Mouse (Mus musculus) adrenal gland, postnatal 0 days (tissue): Measurements from ENCODE around the gene Rab21. TPM values are rescaled to one million over a fixed set of nuclear protein-coding genes. Genes with fewer than 3 reads are reported as not detected.

ENCODE experiments used
- polyA plus RNA-seq: library from polyadenylated mRNA; unstranded; fragments of >200 nt; fragmentation: Nextera tagmentation; extraction: Ambion mirVana; gene quantifications from 2 replicates; pipeline ENCODE4 v1.2.1, GENCODE M21; 2015

Rab21 gene
- 14.8 and 22.0 TPM in 2 replicates for polyA plus RNA-seq

DNA sequence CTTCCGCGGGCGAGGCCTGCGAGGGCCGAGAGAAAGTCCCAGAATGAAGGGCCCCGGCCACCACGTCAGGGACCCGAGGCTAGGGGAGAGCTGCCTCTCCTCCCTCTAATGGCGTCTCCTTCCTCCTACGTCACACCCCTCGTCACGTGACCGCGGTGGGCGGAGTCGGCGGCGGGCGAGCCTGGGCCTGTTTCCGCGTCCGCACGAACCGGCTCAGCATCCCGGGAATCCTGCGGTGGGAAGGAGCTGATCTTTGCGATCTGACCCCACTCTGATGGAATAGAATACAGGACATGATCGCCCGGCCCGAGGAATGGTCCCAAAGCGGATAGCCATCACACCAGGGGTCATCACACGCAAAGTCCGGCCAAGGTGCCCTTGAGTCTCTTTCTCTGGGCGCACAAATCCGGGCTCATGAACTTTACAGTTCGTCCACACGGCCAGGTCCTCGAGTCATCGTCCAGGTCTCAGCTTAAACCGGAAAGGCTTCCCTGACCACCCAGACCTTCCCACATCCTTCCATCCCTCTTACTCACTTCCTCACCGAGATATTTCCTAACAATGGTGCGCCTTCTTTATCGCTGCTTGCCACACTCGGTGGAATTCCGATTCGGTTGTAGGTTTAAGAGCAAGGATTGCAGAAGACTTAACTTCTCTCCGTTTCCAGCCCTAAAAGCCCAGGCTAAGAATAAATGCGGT is at the start of gene Rab21:
Gene Rab21 (minus strand): TSS at position 122 of the 699 bp plus-strand sequence.

DNA sequence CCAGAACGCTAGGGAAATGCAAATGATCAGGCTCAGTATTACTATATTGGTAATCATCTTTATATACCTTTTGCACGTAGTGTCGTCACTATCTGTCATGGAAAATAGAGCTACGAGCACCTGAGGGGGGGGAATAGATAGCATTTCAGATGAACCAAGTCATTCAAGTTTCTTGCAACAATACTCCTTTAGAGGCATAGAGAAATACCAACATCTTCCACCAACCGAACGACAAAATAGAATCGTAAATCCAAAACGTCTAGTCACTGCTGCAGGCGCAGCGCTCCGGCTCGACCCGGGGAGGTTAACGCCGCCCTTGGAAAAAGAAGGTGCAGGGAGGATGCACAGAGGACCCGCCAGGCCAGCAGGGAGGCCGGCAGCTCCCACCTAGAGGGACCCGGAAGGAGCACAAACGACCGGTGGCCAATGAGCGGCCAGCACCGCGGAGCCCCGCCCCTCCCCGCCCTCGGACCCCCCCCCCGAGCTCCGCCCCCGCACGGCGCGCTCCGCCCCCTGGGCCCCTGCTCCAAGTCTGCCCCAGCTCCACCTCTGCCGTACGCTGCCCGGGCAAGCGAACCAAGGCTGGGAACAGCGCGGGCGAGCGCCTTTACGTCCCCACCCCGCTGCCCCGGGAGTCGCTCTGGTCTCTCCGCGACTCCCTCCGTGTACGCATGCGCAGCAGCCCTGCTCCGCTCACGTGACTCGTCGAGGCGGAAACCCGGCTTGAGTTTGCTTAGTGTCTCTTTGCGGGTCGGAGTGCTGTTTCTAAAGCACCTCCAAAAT is 46.6 kb upstream of the Rab21 start, which contains the start of gene Tmem19:
Gene Tmem19 (minus strand): TSS at position 662 of the 783 bp plus-strand sequence.

DNA sequence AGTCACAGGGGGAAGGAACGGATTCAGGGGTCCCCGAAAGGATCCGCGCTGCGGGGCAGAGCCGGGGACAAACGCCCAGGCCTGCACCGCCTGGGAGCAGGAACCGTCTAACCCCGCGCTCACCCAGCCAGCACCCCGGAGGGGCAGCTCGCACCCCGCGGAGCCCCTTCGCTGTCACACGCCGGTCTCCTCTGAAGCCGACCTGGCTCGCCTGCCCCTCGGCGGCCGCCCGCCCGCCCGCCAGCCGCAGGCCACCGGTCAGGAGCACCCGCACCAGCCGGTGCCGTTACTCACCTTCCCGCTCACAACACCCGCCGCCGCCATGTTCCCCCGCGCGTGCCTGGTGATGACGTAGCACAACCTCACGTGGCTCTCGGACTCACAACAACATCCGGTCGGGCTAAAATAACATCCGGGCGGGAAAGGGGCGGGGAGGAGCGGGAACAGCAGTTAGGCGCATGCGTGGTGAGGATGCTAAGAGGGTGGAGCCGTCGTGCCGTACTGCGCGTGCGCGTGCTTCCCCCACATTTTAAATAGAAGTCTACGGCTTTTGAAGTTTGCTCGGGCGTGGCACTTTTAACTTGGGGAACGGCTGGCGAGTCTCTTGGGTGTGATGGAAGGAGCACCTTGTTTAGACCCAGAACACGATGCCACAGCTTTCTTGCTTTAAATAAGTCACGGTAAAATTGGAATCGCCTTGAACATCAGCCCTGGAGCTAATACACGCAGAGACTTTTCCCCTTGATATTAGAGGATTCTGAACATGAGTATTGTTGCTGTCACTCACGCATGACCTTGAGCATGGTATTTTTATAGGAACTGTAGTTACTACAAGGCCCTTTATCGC is 64.1 kb downstream of the Rab21 start, which contains the start of gene Tbc1d15:
Gene Tbc1d15 (minus strand): TSS at position 380 of the 847 bp plus-strand sequence.

Other genes with a start within 250 kb of the Rab21 start
- 0.07 and 0.14 TPM in 2 replicates for gene Tph2, start 130.6 kb downstream of the Rab21 start, polyA plus RNA-seq
- 36.6 and 53.1 TPM in 2 replicates for gene Tbc1d15, start 64.1 kb downstream of the Rab21 start, polyA plus RNA-seq
- 25.6 and 31.9 TPM in 2 replicates for gene Tmem19, start 46.9 kb upstream of the Rab21 start, polyA plus RNA-seq
- gene Thap2, start 68.8 kb upstream of the Rab21 start, polyA plus RNA-seq = 10.3 and 12.4 TPM in 2 replicates
- gene Zfc3h1, start 69.4 kb upstream of the Rab21 start, polyA plus RNA-seq = 9.0 and 13.0 TPM in 2 replicates